Mouse (Mus musculus): ENCODE results near the gene Sbno1.

Sbno1 gene

GRCm38 (mm10) chr5:124442628-124443027 lies 16.8 kb upstream of the Sbno1 start:
- DNase-seq, result no peak

- no peak for DNase-seq
Measured at GRCm38 (mm10) chr5:124440094-124440701, 14.4 kb upstream of the Sbno1 start.

- DNase-seq, result peak; percentile 97
Measured at GRCm38 (mm10) chr5:124439447-124440093, 13.8 kb upstream of the Sbno1 start, which contains the start of gene Kmt5a. Kmt5a (plus strand) TSS chr5:124439930.

- no peak for DNase-seq
Measured at GRCm38 (mm10) chr5:124438746-124439145, 12.9 kb upstream of the Sbno1 start.

- no peak for DNase-seq
Measured at GRCm38 (mm10) chr5:124438229-124438628, 12.4 kb upstream of the Sbno1 start.

- DNase-seq, result no peak
Measured at GRCm38 (mm10) chr5:124433048-124433447, 7.2 kb upstream of the Sbno1 start.

- DNase-seq, result peak; percentile 65
Measured at GRCm38 (mm10) chr5:124432398-124433012, 6.7 kb upstream of the Sbno1 start.

GRCm38 (mm10) chr5:124426475-124427071 lies 772 bp upstream of the Sbno1 start:
- DNase-seq, result peak; percentile 59

GRCm38 (mm10) chr5:124424723-124425411 lies 934 bp downstream of the Sbno1 start:
- DNase-seq, result peak; percentile 68

- DNase-seq, result no peak
Measured at GRCm38 (mm10) chr5:124424200-124424722, 1.5 kb downstream of the Sbno1 start.

- no peak for DNase-seq
Measured at GRCm38 (mm10) chr5:124421786-124422185, 4.0 kb downstream of the Sbno1 start.

GRCm38 (mm10) chr5:124418903-124419302 lies 6.9 kb downstream of the Sbno1 start:
- DNase-seq, result no peak

- no peak for DNase-seq
Measured at GRCm38 (mm10) chr5:124412163-124412562, 13.6 kb downstream of the Sbno1 start.

- no peak for DNase-seq
Measured at GRCm38 (mm10) chr5:124410808-124411207, 15.0 kb downstream of the Sbno1 start.

GRCm38 (mm10) chr5:124393726-124394125 lies 32.1 kb downstream of the Sbno1 start:
- no peak for DNase-seq

- no peak for DNase-seq
Measured at GRCm38 (mm10) chr5:124392412-124392811, 33.4 kb downstream of the Sbno1 start.

GRCm38 (mm10) chr5:124387932-124388331 lies 37.9 kb downstream of the Sbno1 start:
- no peak for DNase-seq

GRCm38 (mm10) chr5:124380121-124380520 lies 45.7 kb downstream of the Sbno1 start:
- DNase-seq, result no peak

- DNase-seq, result no peak
Measured at GRCm38 (mm10) chr5:124377149-124377548, 48.7 kb downstream of the Sbno1 start.

GRCm38 (mm10) chr5:124376401-124376800 lies 49.4 kb downstream of the Sbno1 start:
- DNase-seq, result no peak

GRCm38 (mm10) chr5:124374298-124374697 lies 51.5 kb downstream of the Sbno1 start:
- DNase-seq, result no peak

GRCm38 (mm10) chr5:124366721-124367120 lies 59.1 kb downstream of the Sbno1 start:
- DNase-seq, result no peak

GRCm38 (mm10) chr5:124365754-124366153 lies 60.0 kb downstream of the Sbno1 start:
- DNase-seq, result no peak
